Mouse (Mus musculus) heart, adult 8-10 months (tissue): ENCODE data around the gene Tmem151b. TPM values are rescaled to one million over a fixed set of nuclear protein-coding genes. Genes with fewer than 3 reads are reported as not detected.

Source experiments
- DNase-seq: peaks from one replicate; pipeline ENCODE4 v3.0.0; 2022; ENCODE audit warnings: low spot score
- total RNA-seq, 4 experiments: library from RNA; stranded (reverse); gene quantifications; 2 replicates each; pipeline ENCODE4 v1.2.4; 2022

Tmem151b gene
- total RNA-seq, 4 experiments from 2014 or later, result 0.09 TPM; not detected in 3

DNA sequence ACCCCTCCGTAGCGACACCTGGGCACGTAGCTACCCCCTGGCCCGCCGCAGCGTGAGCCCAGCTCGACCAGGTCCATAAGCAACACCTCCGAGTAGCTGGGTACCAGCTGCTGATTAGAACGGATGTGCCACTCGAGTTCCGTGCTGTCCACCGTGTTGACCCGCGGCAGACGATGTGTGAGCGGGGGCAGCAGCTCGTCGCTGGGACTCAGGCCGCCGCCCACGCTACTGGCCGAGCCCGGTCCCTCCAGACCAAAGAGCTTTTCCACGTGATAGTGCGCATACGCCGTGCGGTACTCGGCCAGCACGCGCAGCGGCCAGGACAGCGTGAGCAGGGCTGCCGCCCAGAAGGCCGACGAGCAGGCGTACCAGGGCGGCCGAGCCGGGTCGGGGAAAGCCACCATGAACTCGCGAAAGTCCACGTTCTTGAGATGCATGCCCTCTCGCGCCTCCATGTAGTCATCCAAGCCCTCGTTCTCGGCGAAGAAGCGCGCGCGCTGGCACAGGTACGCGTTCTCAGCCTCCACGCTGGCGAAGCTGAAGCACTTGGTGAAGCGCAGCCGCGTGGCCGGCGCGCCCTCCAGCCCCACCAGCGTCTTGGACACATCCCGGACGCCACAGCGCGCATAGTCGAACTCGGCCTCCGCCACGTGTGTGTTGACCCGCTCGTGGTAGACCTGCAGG lies 4.1 kb downstream of the Tmem151b start:
- no peak for DNase-seq

GRCm38 (mm10) chr17:45544873-45545277 lies 4.6 kb downstream of the Tmem151b start:
- no peak for DNase-seq

DNA sequence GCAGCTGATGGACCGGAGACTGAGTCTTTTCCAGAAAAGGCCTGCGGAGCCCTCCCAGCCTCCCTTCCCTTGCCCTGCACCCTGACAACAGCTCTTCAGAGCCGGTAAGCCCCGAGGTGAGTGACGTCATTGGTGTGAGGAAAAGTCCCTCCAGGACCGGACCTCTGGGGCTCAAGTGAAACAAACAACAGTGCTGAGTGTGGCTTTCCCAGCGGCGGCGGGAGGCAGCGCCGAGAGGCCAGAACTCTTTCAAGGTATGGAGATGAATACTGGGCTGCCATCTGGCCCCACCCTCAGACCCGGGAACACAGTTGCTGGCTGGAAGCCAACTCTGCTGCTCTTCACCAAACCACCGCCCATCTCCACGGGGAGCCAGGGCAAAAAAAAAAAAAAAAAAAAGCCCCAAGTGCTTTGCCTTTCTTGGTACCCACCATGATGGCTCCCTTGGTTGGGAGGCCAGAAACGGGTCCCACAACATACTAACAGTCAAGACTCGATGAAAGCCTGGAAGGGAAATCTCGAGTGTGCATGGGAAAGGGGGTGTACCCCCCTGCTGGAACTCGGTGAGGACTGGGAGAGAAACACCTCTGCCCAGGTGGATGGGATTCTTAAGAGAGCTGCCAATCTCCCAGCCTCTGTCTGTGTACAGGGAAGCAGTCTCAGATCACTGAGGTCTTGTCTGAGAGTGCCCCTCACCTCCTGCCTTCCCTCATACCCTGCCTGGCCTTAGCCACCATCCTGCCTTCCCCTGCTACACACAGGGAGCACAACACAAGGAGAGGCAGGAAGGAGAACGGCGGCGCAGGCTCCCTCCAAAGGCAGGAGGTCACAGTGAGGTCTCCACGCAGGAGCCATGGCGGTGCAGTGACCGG lies 5.2 kb downstream of the Tmem151b start:
- DNase-seq, result no peak

DNA sequence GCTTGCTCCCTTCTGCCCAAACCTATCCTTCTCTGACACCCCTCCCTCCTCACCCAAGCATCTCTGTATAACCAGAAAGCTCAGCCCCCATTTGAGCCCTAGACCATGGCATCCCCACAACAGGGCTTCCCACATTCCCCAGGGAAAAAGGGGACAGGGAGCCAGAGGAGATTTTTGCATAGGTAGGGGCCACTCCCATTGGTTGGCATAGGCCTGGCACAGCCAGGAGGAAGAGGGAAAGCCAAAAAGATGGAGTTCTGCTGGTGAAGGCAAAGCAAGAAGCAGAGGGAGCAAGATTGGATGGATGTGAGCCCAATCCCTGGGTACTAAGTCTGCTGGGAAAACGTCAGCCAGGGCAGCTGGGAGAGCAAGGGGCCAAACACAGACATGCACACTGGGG lies 6.4 kb downstream of the Tmem151b start:
- DNase-seq, result no peak

DNA sequence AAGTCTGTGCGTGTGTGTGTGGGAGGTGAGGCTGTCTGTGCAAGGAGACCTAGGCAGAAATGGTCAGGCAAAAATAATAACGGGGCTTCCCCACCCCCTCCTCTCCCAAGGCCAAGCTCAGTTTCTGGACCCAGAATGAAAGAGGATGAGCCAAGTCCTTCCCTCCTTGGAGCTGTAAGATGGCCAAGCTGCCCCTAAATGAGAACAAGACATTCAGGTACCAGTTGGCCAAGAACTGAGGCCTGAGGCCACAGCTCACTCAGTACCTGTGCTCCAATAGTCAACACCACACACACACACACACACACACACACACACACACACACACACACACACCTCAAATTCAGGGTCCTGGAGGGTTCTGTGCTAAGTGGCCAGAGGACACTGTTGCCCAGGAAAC lies 6.8 kb downstream of the Tmem151b start:
- DNase-seq, result no peak

GRCm38 (mm10) chr17:45542129-45542528 lies 7.3 kb downstream of the Tmem151b start:
- no peak for DNase-seq

DNA sequence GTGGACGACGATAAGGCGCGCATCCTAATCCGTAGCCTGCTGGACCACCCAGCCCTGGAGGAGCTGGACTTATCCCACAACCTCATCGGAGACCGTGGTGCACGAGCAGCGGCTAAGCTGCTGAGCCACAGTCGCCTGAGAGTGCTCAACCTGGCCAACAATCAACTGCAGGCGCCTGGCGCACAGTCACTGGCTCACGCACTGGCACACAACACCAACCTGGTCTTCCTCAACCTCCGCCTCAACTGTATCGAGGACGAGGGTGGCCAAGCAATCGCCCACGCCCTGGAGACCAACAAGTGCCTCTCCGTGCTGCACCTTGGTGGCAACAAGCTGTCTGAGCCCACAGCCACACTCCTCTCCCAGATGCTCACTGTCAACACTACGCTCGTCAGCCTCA lies 9.8 kb downstream of the Tmem151b start:
- DNase-seq, result no peak

DNA sequence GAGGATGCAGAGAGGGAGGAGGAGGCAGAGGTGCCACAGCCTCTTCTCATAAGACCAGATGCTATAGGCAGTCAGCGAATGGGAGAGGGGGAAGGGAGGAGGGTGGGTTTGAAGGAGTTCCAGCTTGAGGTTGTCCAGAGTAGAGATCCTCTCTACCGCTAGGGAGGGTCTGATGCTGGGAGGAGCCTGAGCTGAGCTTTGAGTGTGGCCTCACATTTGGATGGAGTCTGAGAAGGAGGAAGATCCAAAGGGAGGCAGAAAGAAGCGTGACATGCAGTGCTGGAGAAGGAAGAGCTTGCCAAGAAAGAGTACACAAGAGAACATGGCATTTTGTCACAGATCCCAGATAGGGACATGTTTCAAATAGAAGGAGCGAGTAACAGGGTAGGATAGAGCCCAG lies 11.1 kb downstream of the Tmem151b start:
- no peak for DNase-seq

GRCm38 (mm10) chr17:45536264-45536663 lies 13.2 kb downstream of the Tmem151b start:
- DNase-seq, result no peak

GRCm38 (mm10) chr17:45532896-45533295 lies 16.6 kb downstream of the Tmem151b start:
- no peak for DNase-seq

- no peak for DNase-seq
Measured at GRCm38 (mm10) chr17:45530346-45530782, 19.1 kb downstream of the Tmem151b start.

GRCm38 (mm10) chr17:45526571-45526970 lies 22.9 kb downstream of the Tmem151b start:
- DNase-seq, result no peak

DNA sequence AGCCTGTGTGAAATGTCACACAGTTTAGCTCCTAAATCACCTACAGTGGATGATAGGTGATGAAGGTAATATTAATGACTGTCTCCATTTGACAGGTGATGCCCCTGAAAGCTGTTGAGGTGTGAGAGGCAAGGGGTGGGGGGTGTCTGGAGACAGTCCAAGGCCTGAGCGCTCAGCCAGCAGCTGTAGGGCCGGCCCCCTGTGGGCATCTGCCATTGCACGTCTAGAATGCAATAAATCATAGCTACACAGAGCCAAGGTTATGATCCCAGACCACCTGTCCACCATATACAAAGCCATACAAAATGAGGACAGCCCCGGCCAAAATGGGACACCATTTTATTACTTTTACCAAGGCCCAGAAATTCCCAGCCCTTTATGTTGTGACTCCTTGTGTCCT lies 24.5 kb downstream of the Tmem151b start:
- no peak for DNase-seq

DNA sequence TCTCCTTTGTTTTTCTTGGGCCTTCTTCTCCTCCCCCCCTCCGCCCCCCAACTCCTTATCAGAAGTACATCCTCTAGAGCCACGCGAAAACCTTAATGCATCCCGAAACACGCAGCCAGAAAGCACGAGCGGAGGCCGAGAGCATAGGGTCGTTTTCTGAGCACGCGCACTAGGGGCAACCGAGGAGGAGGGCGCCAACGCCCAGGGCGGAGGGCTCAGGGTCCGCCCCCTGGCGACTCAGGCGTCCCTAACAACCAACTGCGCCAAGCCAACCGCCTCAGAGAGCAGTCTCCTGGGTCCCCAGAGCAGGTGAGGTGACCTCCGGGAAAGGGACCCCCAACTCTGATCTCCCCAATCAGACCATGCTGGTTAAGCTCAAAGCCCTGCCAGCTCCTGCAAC lies 26.2 kb downstream of the Tmem151b start, which contains the start of gene Tcte1:
Gene Tcte1, plus strand, starts transcription at position 172 of the 400 bp plus-strand sequence.
- no peak for DNase-seq

DNA sequence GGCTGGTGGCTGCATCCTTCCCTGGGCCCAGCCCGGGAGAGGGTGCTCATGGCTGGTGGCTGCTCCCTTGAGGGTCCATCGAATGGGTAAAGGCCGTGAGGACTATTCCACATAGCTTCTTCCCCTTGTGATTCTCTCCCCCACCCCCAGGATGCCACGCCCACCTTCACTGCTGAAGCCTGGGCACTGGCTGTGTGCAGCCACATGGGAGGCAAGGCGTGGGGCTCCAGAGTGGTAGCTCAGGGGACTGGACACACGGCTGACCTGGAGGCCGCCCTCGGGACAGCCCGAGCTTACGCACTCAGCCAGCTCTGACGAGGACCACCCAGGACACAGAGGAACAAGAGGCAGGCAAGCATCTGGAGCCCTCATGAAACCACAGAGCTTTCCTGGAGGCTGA lies 29.3 kb downstream of the Tmem151b start:
- no peak for DNase-seq

GRCm38 (mm10) chr17:45518766-45519475 lies 30.6 kb downstream of the Tmem151b start:
- no peak for DNase-seq

DNA sequence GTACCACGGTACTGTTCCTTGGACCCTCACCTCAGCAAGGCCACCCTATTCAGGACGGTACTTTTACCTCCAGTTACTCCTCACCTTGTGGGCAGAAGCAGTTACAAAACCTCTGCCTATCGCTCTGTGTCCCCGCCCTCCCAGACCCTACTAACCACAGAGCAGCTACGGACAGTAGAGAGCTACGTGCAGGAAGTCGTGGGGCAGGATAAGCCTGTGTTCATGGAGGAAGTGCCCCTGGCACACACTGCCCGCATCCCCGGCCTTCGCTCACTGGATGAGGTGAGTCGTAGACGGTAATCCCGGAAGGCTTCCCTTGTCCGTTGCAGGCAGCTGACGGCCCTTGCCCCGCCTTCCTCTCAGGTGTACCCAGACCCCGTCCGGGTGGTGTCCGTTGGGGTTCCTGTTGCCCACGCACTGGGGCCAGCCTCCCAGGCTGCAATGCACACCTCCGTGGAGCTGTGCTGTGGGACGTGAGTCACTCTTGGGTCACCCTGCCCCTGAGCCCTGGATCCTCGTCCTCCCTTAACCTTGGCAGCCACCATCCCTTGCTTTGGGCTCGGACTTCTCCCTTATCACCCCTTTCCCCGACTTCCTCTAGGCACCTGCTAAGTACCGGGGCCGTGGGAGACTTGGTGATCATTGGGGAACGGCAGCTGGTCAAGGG lies 31.8 kb downstream of the Tmem151b start:
- no peak for DNase-seq

DNA sequence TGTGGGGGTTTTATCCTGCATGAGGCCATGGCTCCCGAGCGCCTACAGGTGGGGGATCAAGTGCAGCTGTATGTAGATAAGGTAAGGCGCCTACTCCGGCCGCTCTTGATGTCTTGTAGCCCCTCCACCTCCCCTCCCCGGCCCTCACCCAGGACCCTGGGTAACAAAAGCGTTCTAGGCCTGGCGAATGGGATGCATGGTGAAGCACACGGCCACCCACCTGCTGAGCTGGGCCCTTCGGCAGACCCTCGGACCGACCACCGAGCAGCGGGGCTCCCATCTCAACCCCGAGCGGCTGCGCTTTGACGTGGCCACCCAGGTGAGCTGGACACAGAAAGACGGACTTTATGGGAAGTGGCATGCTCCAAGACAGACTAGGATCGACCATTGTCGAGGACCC lies 32.3 kb downstream of the Tmem151b start:
- no peak for DNase-seq

DNA sequence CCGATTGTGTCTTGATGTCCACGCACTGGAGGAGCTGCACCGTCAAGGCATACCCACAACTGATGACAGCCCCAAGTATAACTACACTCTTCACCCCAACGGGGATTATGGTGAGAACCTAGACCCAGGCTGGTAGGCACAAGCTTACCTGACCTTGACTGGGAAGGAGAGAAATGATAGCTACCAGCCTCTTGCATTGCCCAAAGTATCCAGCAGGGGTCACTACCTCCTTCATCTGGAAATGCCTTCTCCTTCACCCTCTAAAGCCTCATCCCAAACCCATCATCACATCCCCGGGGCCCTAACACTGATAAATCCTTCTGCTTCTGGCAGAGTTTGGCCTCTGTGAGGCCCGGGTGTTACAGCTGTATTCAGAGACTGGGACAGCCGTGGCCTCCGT lies 33.0 kb downstream of the Tmem151b start:
- peak; percentile 76 for DNase-seq

- no peak for DNase-seq
Measured at GRCm38 (mm10) chr17:45515806-45516205, 33.7 kb downstream of the Tmem151b start.

DNA sequence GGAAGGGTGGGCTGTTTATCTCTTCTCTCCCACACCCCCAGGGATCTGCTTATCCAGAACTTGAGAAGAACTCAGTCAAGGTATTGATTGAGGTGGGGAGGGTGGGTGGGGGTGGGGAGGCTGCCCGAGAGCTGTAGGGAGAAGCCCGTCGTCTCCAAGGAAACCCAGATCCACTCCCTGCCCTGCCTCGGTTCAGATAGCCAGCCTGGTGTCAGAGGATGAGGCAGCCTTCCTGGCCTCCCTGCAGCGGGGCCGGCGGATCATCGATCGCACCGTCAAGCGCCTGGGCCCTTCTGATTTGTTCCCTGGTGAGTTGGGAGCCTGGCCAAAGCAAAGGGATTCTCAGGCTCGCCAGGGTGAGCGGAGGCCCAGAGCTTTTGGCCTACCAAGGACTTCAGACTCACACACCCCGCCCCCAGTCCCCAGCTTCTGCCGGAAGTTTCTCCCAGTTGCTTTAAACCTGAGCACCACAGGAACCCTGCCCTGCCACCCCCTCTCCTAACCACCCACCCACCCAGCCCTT lies 34.2 kb downstream of the Tmem151b start:
- no peak for DNase-seq
